8 mouse cellular contexts compared by ENCODE assay signal in genomic region chr5:136102099-136102820, GRCm38 (mm10). TPM values are rescaled to one million over a fixed set of nuclear protein-coding genes. Genes with fewer than 3 reads are reported as not detected.
DNase-seq lines count a peak whose midpoint lies in the region; ATAC-seq and TF ChIP-seq lines count a peak whose summit lies in the region.

No protein-coding gene starts in this region.

- TF ChIP-seq POLR2A in thymus, adult 2 months (IDR thresholded peaks at IDR 0.05; ENCODE audit: control insufficient read depth, extremely low read depth, insufficient read depth, low read length, poor library complexity) = no peak

- H3K4me3 ChIP-seq in lung, embryonic 15.5 days = peak overlapping the region; percentile 31
- peak overlapping the region; percentile 33 for H3K4me3 ChIP-seq in thymus, adult 2 months (ENCODE audit: control insufficient read depth, insufficient read depth, low read length)

- H3K4me2 ChIP-seq in lung, embryonic 15.5 days = peak overlapping the region; percentile 73

- DNase-seq in brain, embryonic 18.5 days (ENCODE audit: low read depth, low spot score) = peak; percentile 47
- peak; percentile 77 for DNase-seq in heart, postnatal 4 days
- DNase-seq in layer of hippocampus, adult 9-11 months = peak; percentile 59
- DNase-seq in ovary, postnatal 10 days (ENCODE audit: low spot score) = peak; percentile 21
- DNase-seq in thymus, adult 2 months = peak; percentile 68

- peak; percentile 97 for TF ChIP-seq CTCF in thymus, adult 2 months (IDR thresholded peaks at IDR 0.05; ENCODE audit: borderline replicate concordance, control insufficient read depth, extremely low read depth, insufficient read depth, low read length, poor library complexity)

- WGBS in lung, embryonic 15.5 days = 6% methylated on average over 41 of the region's 41 CpGs
- WGBS in thymus, adult 2 months = 15% methylated on average over 41 of the region's 41 CpGs

- no peaks in the 10 kb centered on the region for H3K36me3 ChIP-seq in lung, embryonic 15.5 days
- H3K36me3 ChIP-seq in thymus, adult 2 months (ENCODE audit: control insufficient read depth, insufficient read depth, low read length) = no peaks in the 10 kb centered on the region

- H3K9me3 ChIP-seq in lung, embryonic 15.5 days = no peaks in the 10 kb centered on the region

- no peak overlapping the region for H3K27ac ChIP-seq in lung, embryonic 15.5 days
- no peak overlapping the region for H3K27ac ChIP-seq in thymus, adult 2 months (ENCODE audit: control insufficient read depth, insufficient read depth, low read length)

- ATAC-seq in CD4-positive, CD25-positive, alpha-beta regulatory T cell, adult 4 months = peak; percentile 92
- ATAC-seq in erythroid progenitor cell, adult 5-6 weeks (replicated peaks; ENCODE audit: low FRiP score, poor library complexity, severe bottlenecking) = peak; percentile 73
- ATAC-seq in lung, embryonic 15.5 days (ENCODE audit: borderline replicate concordance, extremely low read depth, low FRiP score, low TSS enrichment) = peak; percentile 78; the same call in 1 of the 2 replicates

- no peaks in the 10 kb centered on the region; the same call in 1 of the 2 replicates for H3K27me3 ChIP-seq in lung, embryonic 15.5 days
- H3K27me3 ChIP-seq in thymus, adult 2 months (ENCODE audit: control insufficient read depth, insufficient read depth, low read length) = no peaks in the 10 kb centered on the region

- H3K9ac ChIP-seq in lung, embryonic 15.5 days = peak overlapping the region; percentile 31; the same call in 1 of the 2 replicates

- peaks cover 9% of the 10 kb centered on the region for H3K4me1 ChIP-seq in lung, embryonic 15.5 days
- peaks cover 17% of the 10 kb centered on the region for H3K4me1 ChIP-seq in thymus, adult 2 months (replicated peaks; ENCODE audit: control insufficient read depth, insufficient read depth, low read length)

RNA-seq across cellular contexts. Expression of gene Polr2j, which starts 14.2 kb away (rescaled TPM):
- polyA plus RNA-seq in CD4-positive, CD25-positive, alpha-beta regulatory T cell, adult 4 months (2017; shearing (Covaris generic)) = 100 to 1,000 TPM; 119 to 120 TPM
- total RNA-seq in erythroid progenitor cell, adult 5-6 weeks (2015; ENCODE audit: low replicate concordance) = 34.4 and 43.2 TPM in 2 replicates
- total RNA-seq in erythroid progenitor cell, adult 5-6 weeks (2017; ENCODE audit: low replicate concordance) = 32.5 and 45.4 TPM in 2 replicates
- 10 to 100 TPM; 63.4 to 67.3 TPM for total RNA-seq in heart, postnatal 4 days (2021)
- polyA plus RNA-seq in lung, embryonic 15.5 days (2015; fragmentation: Nextera tagmentation; extraction: Ambion mirVana) = 198 and 223 TPM in 2 replicates
- polyA plus RNA-seq in thymus, adult 2 months (2012; rRNA removed) = 81.9 and 89.4 TPM in 2 replicates

RNA-seq across cellular contexts. Expression of gene Rasa4, which starts 18.5 kb away (rescaled TPM):
- 1 to 10 TPM; 1.7 to 2.8 TPM for polyA plus RNA-seq in CD4-positive, CD25-positive, alpha-beta regulatory T cell, adult 4 months (2017; shearing (Covaris generic))
- 2.5 and 10.5 TPM in 2 replicates for total RNA-seq in erythroid progenitor cell, adult 5-6 weeks (2015; ENCODE audit: low replicate concordance)
- total RNA-seq in erythroid progenitor cell, adult 5-6 weeks (2017; ENCODE audit: low replicate concordance) = 0.83 and 2.8 TPM in 2 replicates
- total RNA-seq in heart, postnatal 4 days (2021) = 1 to 10 TPM; 2.1 to 2.4 TPM
- polyA plus RNA-seq in lung, embryonic 15.5 days (2015; fragmentation: Nextera tagmentation; extraction: Ambion mirVana) = 2.6 and 4.1 TPM in 2 replicates
- polyA plus RNA-seq in thymus, adult 2 months (2012; rRNA removed) = 30.9 and 37.5 TPM in 2 replicates

RNA-seq across cellular contexts. Expression of gene Lrwd1, which starts 33.6 kb away (rescaled TPM):
- polyA plus RNA-seq in CD4-positive, CD25-positive, alpha-beta regulatory T cell, adult 4 months (2017; shearing (Covaris generic)) = 10 to 100 TPM; 26.1 to 58.9 TPM
- 24.1 and 31.9 TPM in 2 replicates for total RNA-seq in erythroid progenitor cell, adult 5-6 weeks (2015; ENCODE audit: low replicate concordance)
- total RNA-seq in erythroid progenitor cell, adult 5-6 weeks (2017; ENCODE audit: low replicate concordance) = 42.2 and 51.7 TPM in 2 replicates
- total RNA-seq in heart, postnatal 4 days (2021) = 1 to 10 TPM; 7.9 to 9.5 TPM
- polyA plus RNA-seq in lung, embryonic 15.5 days (2015; fragmentation: Nextera tagmentation; extraction: Ambion mirVana) = 36.7 and 37.5 TPM in 2 replicates
- 136 and 138 TPM in 2 replicates for polyA plus RNA-seq in thymus, adult 2 months (2012; rRNA removed)

RNA-seq across cellular contexts. Expression of gene Alkbh4, which starts 33.7 kb away (rescaled TPM):
- polyA plus RNA-seq in CD4-positive, CD25-positive, alpha-beta regulatory T cell, adult 4 months (2017; shearing (Covaris generic)) = 10 to 100 TPM; 54.7 to 96.4 TPM
- total RNA-seq in erythroid progenitor cell, adult 5-6 weeks (2015; ENCODE audit: low replicate concordance) = 18.0 and 22.6 TPM in 2 replicates
- total RNA-seq in erythroid progenitor cell, adult 5-6 weeks (2017; ENCODE audit: low replicate concordance) = 10.3 and 13.4 TPM in 2 replicates
- total RNA-seq in heart, postnatal 4 days (2021) = 1 to 10 TPM; 6.5 to 7.4 TPM
- polyA plus RNA-seq in lung, embryonic 15.5 days (2015; fragmentation: Nextera tagmentation; extraction: Ambion mirVana) = 15.4 and 18.0 TPM in 2 replicates
- polyA plus RNA-seq in thymus, adult 2 months (2012; rRNA removed) = 54.2 and 55.2 TPM in 2 replicates

RNA-seq across cellular contexts. Expression of gene Upk3bl, which starts 48.0 kb away (rescaled TPM):
- not detected for polyA plus RNA-seq in CD4-positive, CD25-positive, alpha-beta regulatory T cell, adult 4 months (2017; shearing (Covaris generic))
- total RNA-seq in erythroid progenitor cell, adult 5-6 weeks (2015; ENCODE audit: low replicate concordance) = not detected in 2 replicates
- not detected in 2 replicates for total RNA-seq in erythroid progenitor cell, adult 5-6 weeks (2017; ENCODE audit: low replicate concordance)
- not detected for total RNA-seq in heart, postnatal 4 days (2021)
- polyA plus RNA-seq in lung, embryonic 15.5 days (2015; fragmentation: Nextera tagmentation; extraction: Ambion mirVana) = 4.2 and 5.1 TPM in 2 replicates
- 0.64 and 1.3 TPM in 2 replicates for polyA plus RNA-seq in thymus, adult 2 months (2012; rRNA removed)

Comparison
In these comparisons a context has a peak if more than half of its experiments do, and no peak if none do; other contexts are left out.
1. DNase-seq: peak in every context shown above with its lines; median percentile 77 in heart, postnatal 4 days; 68 in thymus, adult 2 months; 59 in layer of hippocampus, adult 9-11 months; 47 in brain, embryonic 18.5 days; 21 in ovary, postnatal 10 days.